Mouse (Mus musculus): ENCODE data around the gene Gdpd5. TPM values are rescaled to one million over a fixed set of nuclear protein-coding genes. Genes with fewer than 3 reads are reported as not detected.

Gdpd5 gene
- total and polyA plus RNA-seq, 2 experiments from 2014 or later: 28.9 to 35.9 TPM

DNA sequence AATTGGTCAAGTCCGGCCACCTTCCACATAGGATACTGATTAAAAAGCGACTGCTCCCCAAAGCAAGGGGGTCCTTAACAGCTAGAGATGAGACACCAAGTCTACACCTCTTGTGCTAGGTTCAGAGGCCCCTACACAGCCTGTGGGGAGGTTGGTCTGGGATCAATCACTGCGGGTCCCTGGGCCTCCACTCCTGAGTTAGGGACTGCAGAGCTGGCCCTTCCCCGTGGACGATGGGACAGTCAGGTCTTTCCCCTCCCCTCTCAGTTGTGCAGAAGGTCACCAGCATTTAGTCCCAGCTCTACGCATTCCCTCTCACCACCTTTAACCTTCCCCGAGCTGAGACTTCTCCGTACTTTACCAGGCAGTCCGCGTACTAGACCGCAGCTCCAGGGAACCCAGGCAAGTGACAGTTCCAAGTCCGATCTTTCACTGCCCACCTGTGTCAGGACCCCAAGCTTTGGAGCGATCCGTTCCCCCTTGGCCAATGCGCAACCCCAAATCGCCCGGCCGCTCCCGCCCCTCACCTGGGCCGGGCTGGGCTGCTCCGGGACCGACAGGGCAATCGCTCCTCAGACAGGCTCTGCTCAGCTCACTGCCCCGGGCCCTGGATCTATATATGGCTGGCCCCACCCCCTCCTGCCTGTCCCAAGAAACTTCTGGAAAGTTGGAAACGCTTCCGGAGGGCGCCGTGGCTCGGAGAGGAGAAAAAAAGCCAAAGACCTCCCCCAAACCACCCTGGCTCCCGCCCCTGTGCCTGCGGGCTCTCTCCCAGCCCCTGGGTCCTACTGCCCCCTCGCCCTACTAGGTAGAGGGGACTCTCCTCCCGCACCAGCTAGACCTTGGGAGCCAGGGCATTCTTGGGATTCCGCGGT lies 28.5 kb upstream of the Gdpd5 start, which contains the start of gene Serpinh1:
Gene Serpinh1 (minus strand): TSS at position 714 of the 875 bp plus-strand sequence.
- under 1% methylated on average over 35 of the region's 35 CpGs for WGBS
- ATAC-seq (ENCODE audit: insufficient read depth, low read depth): peak; percentile 83

DNA sequence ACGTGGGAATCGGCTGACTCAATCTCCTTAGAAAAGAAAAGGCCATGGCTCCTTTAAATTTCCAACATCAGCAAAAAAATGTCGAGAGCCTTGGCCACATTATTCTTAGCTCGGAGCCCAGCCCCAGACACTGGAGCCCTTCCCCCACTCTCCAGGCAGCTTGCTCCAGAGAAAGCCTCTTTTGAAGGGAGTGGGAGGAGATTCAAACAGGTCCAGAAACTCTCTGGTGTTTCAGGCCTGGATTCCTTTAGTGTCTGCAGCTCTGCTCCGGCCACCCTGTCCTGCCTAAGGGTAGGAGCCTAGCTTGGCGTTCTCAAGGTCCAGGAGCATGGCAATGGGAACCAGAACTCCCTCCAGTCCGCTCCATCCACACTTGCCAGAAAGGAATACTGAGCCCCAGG lies 25.5 kb upstream of the Gdpd5 start:
- WGBS: 7% methylated on average over 7 of the region's 7 CpGs
- Histone ChIP-seq H3K4me3 (ENCODE audit: low read depth, low read length) (peak overlapping the region; percentile 24), H3K36me3 (replicated peaks; ENCODE audit: control insufficient read depth, insufficient read depth, low read length) (no peaks in the 10 kb centered on the region), H3K9ac (replicated peaks; ENCODE audit: low read depth, low read length) (peak overlapping the region; percentile 55), H3K27me3 (ENCODE audit: control insufficient read depth, insufficient read depth, low read length) (no peaks in the 10 kb centered on the region), H3K4me1 (ENCODE audit: control insufficient read depth, insufficient read depth) (peaks cover 56% of the 10 kb centered on the region), H3K9me3 (replicated peaks; ENCODE audit: control insufficient read depth, low read length) (no peaks in the 10 kb centered on the region), H3K4me2 (ENCODE audit: low read depth, low read length) (peak overlapping the region; percentile 52), H3K27ac (ENCODE audit: low read depth) (peak overlapping the region; percentile 99)
- ATAC-seq (ENCODE audit: insufficient read depth, low read depth): peak; percentile 35
- DNase-seq (ENCODE audit: low spot score): peak; percentile 95
- TF ChIP-seq CTCF (IDR thresholded peaks at IDR 0.05; ENCODE audit: low read depth): no peak
- TF ChIP-seq EP300 (IDR thresholded peaks at IDR 0.05; ENCODE audit: low read depth): peak; percentile 58; the same call in 1 of the 2 replicates

More for the DNA sequence above, 28.5 kb upstream of the Gdpd5 start, which contains the start of gene Serpinh1:
- Histone ChIP-seq H3K4me3 (ENCODE audit: low read depth, low read length) (peak within 1 kb of the TSS; percentile 71), H3K9me3 (replicated peaks; ENCODE audit: control insufficient read depth, low read length) (no peaks in the 10 kb centered on the region), H3K27me3 (ENCODE audit: control insufficient read depth, insufficient read depth, low read length) (no peaks in the 10 kb centered on the region), H3K27ac (ENCODE audit: low read depth) (peak within 1 kb of the TSS; percentile 96), H3K36me3 (replicated peaks; ENCODE audit: control insufficient read depth, insufficient read depth, low read length) (peaks cover 21% of the 10 kb centered on the region), H3K4me1 (ENCODE audit: control insufficient read depth, insufficient read depth) (peaks cover 59% of the 10 kb centered on the region), H3K4me2 (ENCODE audit: low read depth, low read length) (peak within 1 kb of the TSS; percentile 92), H3K9ac (replicated peaks; ENCODE audit: low read depth, low read length) (peak within 1 kb of the TSS; percentile 84)
- peak; percentile 91 for TF ChIP-seq EP300 (IDR thresholded peaks at IDR 0.05; ENCODE audit: low read depth)
- TF ChIP-seq CTCF (IDR thresholded peaks at IDR 0.05; ENCODE audit: low read depth): no peak
- peak; percentile 98 for DNase-seq (ENCODE audit: low spot score)

DNA sequence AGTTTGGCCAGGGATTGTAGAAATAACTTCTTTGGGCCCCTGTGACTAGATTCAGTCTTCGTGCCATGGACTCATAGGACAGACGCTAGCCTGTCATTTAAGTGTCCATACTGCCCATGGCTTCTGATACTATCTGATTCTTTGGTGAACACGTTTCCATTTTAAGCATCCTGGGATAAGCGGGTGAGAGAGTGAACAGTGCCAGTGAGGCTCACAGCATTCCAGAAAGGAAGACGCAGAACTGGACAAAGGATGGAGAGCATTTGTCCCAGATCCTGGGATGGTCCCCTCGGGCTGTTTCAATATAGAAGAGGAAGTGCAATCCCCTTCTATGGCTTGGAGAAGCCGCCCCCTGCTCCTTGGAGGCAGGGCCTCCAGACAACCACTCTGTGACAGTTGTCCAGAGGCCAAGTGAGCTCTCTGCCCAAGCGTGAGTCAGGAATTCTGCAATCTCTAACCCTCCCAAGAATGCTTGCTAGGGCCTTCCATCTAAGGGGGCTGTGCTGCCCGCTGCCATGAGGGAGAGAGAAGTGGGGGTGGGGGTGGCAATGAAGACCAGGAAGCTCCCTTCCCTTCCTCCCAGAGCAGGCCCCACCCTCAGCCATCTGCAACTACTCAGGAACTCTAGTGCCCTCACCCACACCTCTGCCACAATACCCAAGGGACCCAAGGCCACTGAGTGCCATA lies 24.8 kb upstream of the Gdpd5 start:
- H3K9ac ChIP-seq (replicated peaks; ENCODE audit: low read depth, low read length): peak overlapping the region; percentile 44; the same call in 1 of the 2 replicates
- H3K27me3 ChIP-seq (ENCODE audit: control insufficient read depth, insufficient read depth, low read length): no peaks in the 10 kb centered on the region
- 5% methylated on average over 9 of the region's 9 CpGs for WGBS
- TF ChIP-seq CTCF (IDR thresholded peaks at IDR 0.05; ENCODE audit: low read depth) (no peak), EP300 (IDR thresholded peaks at IDR 0.05; ENCODE audit: low read depth) (no peak)
- peak; percentile 31 for ATAC-seq (ENCODE audit: insufficient read depth, low read depth)
- DNase-seq (ENCODE audit: low spot score): peak; percentile 90
- H3K27ac ChIP-seq (ENCODE audit: low read depth): peak overlapping the region; percentile 99
- H3K9me3 ChIP-seq (replicated peaks; ENCODE audit: control insufficient read depth, low read length): no peaks in the 10 kb centered on the region
- H3K36me3 ChIP-seq (replicated peaks; ENCODE audit: control insufficient read depth, insufficient read depth, low read length): no peaks in the 10 kb centered on the region
- H3K4me3 ChIP-seq (ENCODE audit: low read depth, low read length): peak overlapping the region; percentile 24
- peak overlapping the region; percentile 52 for H3K4me2 ChIP-seq (ENCODE audit: low read depth, low read length)
- H3K4me1 ChIP-seq (ENCODE audit: control insufficient read depth, insufficient read depth): peaks cover 53% of the 10 kb centered on the region

DNA sequence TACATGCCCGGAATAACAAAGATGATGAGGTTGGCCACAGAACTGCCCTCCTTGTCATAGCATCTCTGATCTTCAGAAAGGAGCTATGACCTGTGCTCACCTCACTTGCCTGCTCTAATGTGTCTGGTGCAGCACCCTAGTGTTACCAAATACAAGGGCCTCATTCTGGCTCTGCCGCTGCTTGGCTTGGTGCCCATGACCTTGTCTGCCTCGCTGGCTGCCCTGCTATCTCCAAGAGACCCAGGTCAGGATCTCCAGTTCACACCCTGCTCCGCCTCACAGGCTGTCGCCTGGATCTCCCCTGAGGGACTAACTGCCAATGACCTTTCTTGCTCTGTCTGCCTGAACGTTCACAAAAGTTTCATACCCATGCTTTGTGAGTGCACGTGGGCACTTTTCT lies 24.0 kb upstream of the Gdpd5 start:
- peak overlapping the region; percentile 52 for H3K4me2 ChIP-seq (ENCODE audit: low read depth, low read length)
- 12% methylated on average over 7 of the region's 7 CpGs for WGBS

DNA sequence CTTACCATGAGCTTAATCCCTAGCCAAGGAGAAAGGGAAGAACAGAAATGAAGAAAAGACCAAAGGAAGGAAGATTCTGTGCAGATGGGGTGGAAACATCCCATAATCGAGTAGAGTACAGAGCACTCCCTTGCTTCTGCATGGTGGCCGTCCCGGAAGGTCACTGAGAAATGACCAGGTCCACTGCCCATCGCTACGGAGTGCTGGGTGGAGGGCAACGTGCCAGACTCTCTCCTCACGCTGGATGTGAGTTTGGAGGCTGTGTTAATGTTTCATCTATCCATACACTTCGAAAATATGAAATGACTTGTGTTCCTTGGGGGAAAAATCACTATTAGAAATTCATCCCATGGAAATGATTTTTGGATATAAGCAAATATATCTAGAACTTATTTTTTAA lies 22.8 kb upstream of the Gdpd5 start:
- Histone ChIP-seq H3K4me2 (ENCODE audit: low read depth, low read length) (no peak overlapping the region), H3K27ac (ENCODE audit: low read depth) (no peak overlapping the region), H3K4me3 (ENCODE audit: low read depth, low read length) (no peak overlapping the region), H3K27me3 (ENCODE audit: control insufficient read depth, insufficient read depth, low read length) (no peaks in the 10 kb centered on the region), H3K4me1 (ENCODE audit: control insufficient read depth, insufficient read depth) (peaks cover 51% of the 10 kb centered on the region), H3K36me3 (replicated peaks; ENCODE audit: control insufficient read depth, insufficient read depth, low read length) (no peaks in the 10 kb centered on the region), H3K9me3 (replicated peaks; ENCODE audit: control insufficient read depth, low read length) (no peaks in the 10 kb centered on the region), H3K9ac (replicated peaks; ENCODE audit: low read depth, low read length) (no peak overlapping the region)
- TF ChIP-seq EP300 (IDR thresholded peaks at IDR 0.05; ENCODE audit: low read depth): no peak
- TF ChIP-seq CTCF (IDR thresholded peaks at IDR 0.05; ENCODE audit: low read depth): no peak
- WGBS: 84% methylated on average over 8 of the region's 8 CpGs
- DNase-seq (ENCODE audit: low spot score) (no peak), ATAC-seq (ENCODE audit: insufficient read depth, low read depth) (no peak)

More for the DNA sequence above, 24.0 kb upstream of the Gdpd5 start:
- Histone ChIP-seq H3K27me3 (ENCODE audit: control insufficient read depth, insufficient read depth, low read length) (no peaks in the 10 kb centered on the region), H3K9ac (replicated peaks; ENCODE audit: low read depth, low read length) (no peak overlapping the region), H3K27ac (ENCODE audit: low read depth) (peak overlapping the region; percentile 99), H3K36me3 (replicated peaks; ENCODE audit: control insufficient read depth, insufficient read depth, low read length) (no peaks in the 10 kb centered on the region), H3K4me3 (ENCODE audit: low read depth, low read length) (no peak overlapping the region), H3K9me3 (replicated peaks; ENCODE audit: control insufficient read depth, low read length) (no peaks in the 10 kb centered on the region), H3K4me1 (ENCODE audit: control insufficient read depth, insufficient read depth) (peaks cover 53% of the 10 kb centered on the region)
- no peak for TF ChIP-seq CTCF (IDR thresholded peaks at IDR 0.05; ENCODE audit: low read depth)
- no peak for TF ChIP-seq EP300 (IDR thresholded peaks at IDR 0.05; ENCODE audit: low read depth)
- ATAC-seq (ENCODE audit: insufficient read depth, low read depth): no peak
- DNase-seq (ENCODE audit: low spot score): peak; percentile 44
